Mouse (Mus musculus): ENCODE measurements around the gene Trnau1ap. TPM values are rescaled to one million over a fixed set of nuclear protein-coding genes. Genes with fewer than 3 reads are reported as not detected.

Trnau1ap gene
- polyA plus RNA-seq, 1 experiment: 24.1 TPM

DNA sequence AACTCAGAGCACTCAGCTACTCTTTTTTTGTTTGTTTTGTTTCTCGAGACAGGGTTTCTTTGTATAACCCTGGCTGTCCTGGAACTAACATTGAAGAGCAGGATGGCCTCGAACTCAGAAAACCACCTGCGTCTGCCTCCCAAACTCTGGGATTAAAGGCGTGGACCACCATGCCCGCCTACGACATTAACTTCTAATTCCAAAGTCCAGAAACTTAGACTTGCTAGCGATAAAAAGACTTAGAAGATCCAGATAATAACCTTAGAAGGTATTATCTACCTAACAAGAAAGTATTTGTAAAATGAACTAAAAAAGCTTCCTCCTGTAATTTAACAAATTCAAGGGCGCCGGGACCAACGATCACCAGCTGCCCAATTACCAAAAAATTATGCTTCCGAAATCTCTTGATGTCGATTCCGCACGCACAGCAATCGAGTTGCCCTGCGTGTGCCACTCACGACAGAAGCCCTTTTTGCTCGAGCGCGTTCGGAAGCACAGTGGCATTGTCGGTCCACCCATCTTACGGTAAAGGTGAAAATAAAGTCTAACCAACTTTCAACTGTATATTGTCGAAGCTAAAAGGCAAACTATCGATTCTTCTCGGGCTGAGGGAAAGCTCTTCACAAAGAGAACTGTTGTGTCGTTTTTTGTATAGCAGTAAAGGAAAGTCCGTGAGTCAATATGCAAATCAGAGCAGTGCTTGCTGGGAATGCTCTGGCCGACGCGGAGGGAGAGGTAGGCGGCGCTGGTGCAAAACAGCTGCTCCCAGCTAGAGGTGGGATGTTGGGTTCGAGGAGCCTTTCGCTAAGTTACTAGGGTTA is 59.4 kb downstream of the Trnau1ap start:
- Histone ChIP-seq H3K36me3 (ENCODE audit: control insufficient read depth, insufficient read depth, low read length) (no peaks in the 10 kb centered on the region), H3K27ac (ENCODE audit: insufficient read depth, low read depth, low read length) (peak overlapping the region; percentile 96), H3K4me1 (ENCODE audit: control insufficient read depth, insufficient read depth, insufficient read length, low read length) (no peaks in the 10 kb centered on the region), H3K27me3 (ENCODE audit: control insufficient read depth, insufficient read depth, low read length) (no peaks in the 10 kb centered on the region), H3K4me3 (ENCODE audit: low read depth, low read length) (peak overlapping the region; percentile 25)
- TF ChIP-seq POLR2A (IDR thresholded peaks at IDR 0.05; ENCODE audit: low read depth, low read length): peak; percentile 100
- no peak for TF ChIP-seq CTCF (IDR thresholded peaks at IDR 0.05; ENCODE audit: extremely low read depth, insufficient read length, insufficient replicate concordance, low read depth, low read length)
- WGBS: under 1% methylated on average over 35 of the region's 35 CpGs

GRCm38 (mm10) chr4:132268871-132269739 is 60.2 kb downstream of the Trnau1ap start:
- H3K27me3 ChIP-seq (ENCODE audit: control insufficient read depth, insufficient read depth, low read length): no peaks in the 10 kb centered on the region
- H3K4me1 ChIP-seq (ENCODE audit: control insufficient read depth, insufficient read depth, insufficient read length, low read length): no peaks in the 10 kb centered on the region
- peak overlapping the region; percentile 96 for H3K27ac ChIP-seq (ENCODE audit: insufficient read depth, low read depth, low read length)
- H3K4me3 ChIP-seq (ENCODE audit: low read depth, low read length): no peak overlapping the region
- H3K36me3 ChIP-seq (ENCODE audit: control insufficient read depth, insufficient read depth, low read length): no peaks in the 10 kb centered on the region
- WGBS: 2% methylated on average over 6 of the region's 6 CpGs
- TF ChIP-seq POLR2A (IDR thresholded peaks at IDR 0.05; ENCODE audit: low read depth, low read length): no peak
- TF ChIP-seq CTCF (IDR thresholded peaks at IDR 0.05; ENCODE audit: extremely low read depth, insufficient read length, insufficient replicate concordance, low read depth, low read length): no peak

- 79% methylated on average over 3 of the region's 3 CpGs for WGBS
- H3K27ac ChIP-seq (ENCODE audit: insufficient read depth, low read depth, low read length): no peak overlapping the region
These were observed 62.4 kb downstream of the Trnau1ap start for GRCm38 (mm10) chr4:132266835-132267349.

DNA sequence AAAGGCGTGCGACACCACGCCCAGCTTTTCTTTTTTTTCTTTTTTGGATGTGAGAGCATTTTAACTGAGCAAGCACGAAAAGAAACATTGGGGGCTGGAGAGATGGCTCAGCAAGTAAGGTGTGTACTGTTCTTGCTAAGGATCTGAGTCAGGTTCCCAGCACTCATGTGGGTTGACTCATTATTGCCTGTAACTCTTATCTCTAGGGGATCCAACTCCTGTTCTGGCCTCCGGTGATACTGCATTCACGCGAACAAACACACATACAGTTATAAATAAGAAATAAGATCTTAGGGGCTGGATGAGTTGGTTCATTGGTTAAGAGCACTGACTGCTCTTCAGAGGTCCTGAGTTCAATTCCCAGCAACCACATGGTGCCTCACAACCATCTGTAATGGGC is 66.0 kb downstream of the Trnau1ap start:
- Histone ChIP-seq H3K36me3 (ENCODE audit: control insufficient read depth, insufficient read depth, low read length) (no peaks in the 10 kb centered on the region), H3K27me3 (ENCODE audit: control insufficient read depth, insufficient read depth, low read length) (no peaks in the 10 kb centered on the region), H3K27ac (ENCODE audit: insufficient read depth, low read depth, low read length) (no peak overlapping the region), H3K4me1 (ENCODE audit: control insufficient read depth, insufficient read depth, insufficient read length, low read length) (peaks cover 4% of the 10 kb centered on the region), H3K4me3 (ENCODE audit: low read depth, low read length) (no peak overlapping the region)
- TF ChIP-seq POLR2A (IDR thresholded peaks at IDR 0.05; ENCODE audit: low read depth, low read length): no peak
- TF ChIP-seq CTCF (IDR thresholded peaks at IDR 0.05; ENCODE audit: extremely low read depth, insufficient read length, insufficient replicate concordance, low read depth, low read length): no peak
- WGBS: 90% methylated on average over 7 of the region's 7 CpGs

More at GRCm38 (mm10) chr4:132266835-132267349, 62.4 kb downstream of the Trnau1ap start:
- TF ChIP-seq CTCF (IDR thresholded peaks at IDR 0.05; ENCODE audit: extremely low read depth, insufficient read length, insufficient replicate concordance, low read depth, low read length): no peak
- no peak for TF ChIP-seq POLR2A (IDR thresholded peaks at IDR 0.05; ENCODE audit: low read depth, low read length)
- H3K4me3 ChIP-seq (ENCODE audit: low read depth, low read length): no peak overlapping the region
- no peaks in the 10 kb centered on the region for H3K27me3 ChIP-seq (ENCODE audit: control insufficient read depth, insufficient read depth, low read length)
- H3K4me1 ChIP-seq (ENCODE audit: control insufficient read depth, insufficient read depth, insufficient read length, low read length): no peaks in the 10 kb centered on the region
- no peaks in the 10 kb centered on the region for H3K36me3 ChIP-seq (ENCODE audit: control insufficient read depth, insufficient read depth, low read length)

DNA sequence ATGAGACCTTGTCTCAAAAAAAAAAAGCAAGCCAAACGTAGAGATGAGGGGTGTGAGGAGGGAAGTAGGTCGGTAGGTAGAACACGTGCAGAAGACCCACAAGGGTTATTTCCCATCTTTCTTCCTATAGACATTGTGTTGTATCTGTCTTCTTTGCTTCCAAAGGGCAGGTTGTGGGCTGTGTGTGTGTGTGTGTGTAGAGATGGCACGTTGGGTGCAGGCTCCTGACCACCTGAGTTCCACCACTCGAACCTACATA is 67.1 kb downstream of the Trnau1ap start:
- TF ChIP-seq POLR2A (IDR thresholded peaks at IDR 0.05; ENCODE audit: low read depth, low read length) (no peak), CTCF (IDR thresholded peaks at IDR 0.05; ENCODE audit: extremely low read depth, insufficient read length, insufficient replicate concordance, low read depth, low read length) (no peak)
- 37% methylated on average over 5 of the region's 5 CpGs for WGBS
- no peaks in the 10 kb centered on the region for H3K36me3 ChIP-seq (ENCODE audit: control insufficient read depth, insufficient read depth, low read length)
- H3K4me3 ChIP-seq (ENCODE audit: low read depth, low read length): no peak overlapping the region
- H3K27ac ChIP-seq (ENCODE audit: insufficient read depth, low read depth, low read length): peak overlapping the region; percentile 96; the same call in 1 of the 2 replicates
- peaks cover 4% of the 10 kb centered on the region for H3K4me1 ChIP-seq (ENCODE audit: control insufficient read depth, insufficient read depth, insufficient read length, low read length)
- no peaks in the 10 kb centered on the region for H3K27me3 ChIP-seq (ENCODE audit: control insufficient read depth, insufficient read depth, low read length)

Other genes with a start within 250 kb of the Trnau1ap start
- 0.28 and 0.60 TPM in 2 replicates for gene Oprd1, start 185.1 kb downstream of the Trnau1ap start, polyA plus RNA-seq (2012; rRNA removed)
- 7.0 and 14.5 TPM in 2 replicates for gene Ythdf2, start 117.2 kb downstream of the Trnau1ap start, polyA plus RNA-seq (2012; rRNA removed)
- gene Gmeb1, start 67.9 kb downstream of the Trnau1ap start, polyA plus RNA-seq (2012; rRNA removed): 6.8 and 13.5 TPM in 2 replicates
- 1.3 and 4.5 TPM in 2 replicates for gene Taf12, start 55.2 kb downstream of the Trnau1ap start, polyA plus RNA-seq (2012; rRNA removed)
- 0.70 and 0.98 TPM in 2 replicates for gene Rab42, start 26.2 kb downstream of the Trnau1ap start, polyA plus RNA-seq (2012; rRNA removed)
- 5.2 and 9.6 TPM in 2 replicates for gene Rcc1, start 24.1 kb upstream of the Trnau1ap start, polyA plus RNA-seq (2012; rRNA removed)
- gene Phactr4, start 93.0 kb upstream of the Trnau1ap start, polyA plus RNA-seq (2012; rRNA removed): 6.3 and 15.6 TPM in 2 replicates
- gene Med18, start 134.4 kb upstream of the Trnau1ap start, polyA plus RNA-seq (2012; rRNA removed): 1.1 and 2.0 TPM in 2 replicates
- 4.0 and 6.7 TPM in 2 replicates for gene Sesn2, start 181.0 kb upstream of the Trnau1ap start, polyA plus RNA-seq (2012; rRNA removed)
- 63.8 and 147 TPM in 2 replicates for gene Atpif1, start 204.1 kb upstream of the Trnau1ap start, polyA plus RNA-seq (2012; rRNA removed)
- 5.0 and 9.0 TPM in 2 replicates for gene Dnajc8, start 206.0 kb upstream of the Trnau1ap start, polyA plus RNA-seq (2012; rRNA removed)
- 2.9 and 3.1 TPM in 2 replicates for gene Ptafr, start 234.5 kb upstream of the Trnau1ap start, polyA plus RNA-seq (2012; rRNA removed)

Data from small intestine, adult 2 months (tissue).